Mouse (Mus musculus) heart, embryonic 15.5 days (tissue): Measurements from ENCODE around the gene Pde4dip. TPM values are rescaled to one million over a fixed set of nuclear protein-coding genes. Genes with fewer than 3 reads are reported as not detected.

ENCODE experiments used
- ATAC-seq: fragments of 200-750 bp; cut with Nextera tagmentation; replicated peaks from 2 replicates; pipeline ENCODE4 v1.8.0; 2017; ENCODE audit warnings: low read depth, moderate TSS enrichment; ENCODE audit not compliant: insufficient number of reproducible peaks, insufficient read depth, low FRiP score
- H3K27ac ChIP-seq: fragments of 300-500 bp; sonication (generic); 2 replicates; pipeline ENCODE4 v1.5.1; 2015; ENCODE audit warnings: mild to moderate bottlenecking, inconsistent platforms
- H3K27me3 ChIP-seq: fragments of 300-500 bp; sonication (generic); 2 replicates; pipeline ENCODE4 v1.6.1; 2015; ENCODE audit warnings: inconsistent platforms
- H3K36me3 ChIP-seq: fragments of 300-500 bp; sonication (generic); 2 replicates; pipeline ENCODE4 v1.6.1; 2015; ENCODE audit warnings: mild to moderate bottlenecking, inconsistent platforms
- H3K4me1 ChIP-seq: fragments of 300-500 bp; sonication (generic); replicated peaks from 2 replicates; pipeline ENCODE4 v1.6.1; 2015; ENCODE audit warnings: inconsistent platforms
- H3K4me2 ChIP-seq: fragments of 300-500 bp; sonication (generic); 2 replicates; pipeline ENCODE4 v1.6.1; 2015; ENCODE audit warnings: inconsistent platforms, mild to moderate bottlenecking, moderate library complexity
- H3K4me3 ChIP-seq: fragments of 300-500 bp; sonication (generic); 2 replicates; pipeline ENCODE4 v1.5.1; 2015; ENCODE audit warnings: mild to moderate bottlenecking, inconsistent platforms
- H3K9ac ChIP-seq: fragments of 300-500 bp; sonication (generic); 2 replicates; pipeline ENCODE4 v1.6.1; 2015; ENCODE audit warnings: mild to moderate bottlenecking, inconsistent platforms
- H3K9me3 ChIP-seq: fragments of 300-500 bp; sonication (generic); replicated peaks from 2 replicates; pipeline ENCODE4 v1.6.1; 2016; ENCODE audit warnings: inconsistent platforms
- WGBS: fragments of 180-500 bp; shearing (Covaris S2); methylation state at CpG from one replicate; pipeline ENCODE4 v1.1.7; 2015; ENCODE audit warnings: mixed read lengths; 5-methylcytosine and 5-hydroxymethylcytosine counted together
- polyA plus RNA-seq: library from polyadenylated mRNA; unstranded; fragments of >200 nt; fragmentation: Nextera tagmentation; extraction: Ambion mirVana; gene quantifications from 2 replicates; pipeline ENCODE4 v1.2.1, GENCODE M21; 2015

Pde4dip gene
- polyA plus RNA-seq, 1 experiment from 2014 or later: 99.0 TPM

GRCm38 (mm10) chr3:97800004-97800403 lies 88.5 kb downstream of the Pde4dip start:
- no peak overlapping the region for H3K9ac ChIP-seq
- WGBS: 56% methylated on average over 3 of the region's 3 CpGs
- H3K4me1 ChIP-seq: peaks cover 65% of the 10 kb centered on the region

GRCm38 (mm10) chr3:97799267-97799666 lies 89.2 kb downstream of the Pde4dip start:
- WGBS: 59% methylated on average over 3 of the region's 3 CpGs
- no peak overlapping the region for H3K4me2 ChIP-seq
- ATAC-seq: no peak
- no peak overlapping the region for H3K9ac ChIP-seq
- no peaks in the 10 kb centered on the region for H3K36me3 ChIP-seq
- no peak overlapping the region for H3K4me3 ChIP-seq
- H3K9me3 ChIP-seq: no peaks in the 10 kb centered on the region
- peak overlapping the region; percentile 15 for H3K27ac ChIP-seq
- no peaks in the 10 kb centered on the region for H3K27me3 ChIP-seq
- peaks cover 68% of the 10 kb centered on the region for H3K4me1 ChIP-seq

More at GRCm38 (mm10) chr3:97800004-97800403, 88.5 kb downstream of the Pde4dip start:
- Histone ChIP-seq H3K9me3 (no peaks in the 10 kb centered on the region), H3K27ac (peak overlapping the region; percentile 96), H3K4me2 (no peak overlapping the region), H3K4me3 (no peak overlapping the region), H3K36me3 (no peaks in the 10 kb centered on the region), H3K27me3 (no peaks in the 10 kb centered on the region)
- ATAC-seq: no peak

GRCm38 (mm10) chr3:97797371-97797770 lies 91.1 kb downstream of the Pde4dip start:
- no peaks in the 10 kb centered on the region for H3K27me3 ChIP-seq
- H3K4me1 ChIP-seq: peaks cover 66% of the 10 kb centered on the region
- H3K36me3 ChIP-seq: peaks cover 3% of the 10 kb centered on the region; the same call in 1 of the 2 replicates
- ATAC-seq: no peak
- WGBS: 52% methylated on average over 6 of the region's 6 CpGs
- no peak overlapping the region for H3K4me2 ChIP-seq
- H3K4me3 ChIP-seq: no peak overlapping the region
- H3K27ac ChIP-seq: peak overlapping the region; percentile 47
- H3K9me3 ChIP-seq: no peaks in the 10 kb centered on the region
- no peak overlapping the region for H3K9ac ChIP-seq

- Histone ChIP-seq H3K9me3 (no peaks in the 10 kb centered on the region), H3K27me3 (no peaks in the 10 kb centered on the region), H3K27ac (peak overlapping the region; percentile 87), H3K4me2 (0 out of 2 replicates have a peak overlapping the region, but pooled peaks have one; percentile 6), H3K4me1 (peaks cover 37% of the 10 kb centered on the region), H3K36me3 (peaks cover 27% of the 10 kb centered on the region), H3K4me3 (no peak overlapping the region), H3K9ac (no peak overlapping the region)
- peak; percentile 84 for ATAC-seq
- 40% methylated on average over 8 of the region's 8 CpGs for WGBS
These were observed 94.5 kb downstream of the Pde4dip start for GRCm38 (mm10) chr3:97793995-97794394.

GRCm38 (mm10) chr3:97790150-97790549 lies 98.4 kb downstream of the Pde4dip start:
- Histone ChIP-seq H3K4me2 (no peak overlapping the region), H3K36me3 (peaks cover 27% of the 10 kb centered on the region), H3K27me3 (no peaks in the 10 kb centered on the region), H3K4me3 (no peak overlapping the region), H3K9me3 (no peaks in the 10 kb centered on the region), H3K9ac (no peak overlapping the region), H3K27ac (no peak overlapping the region), H3K4me1 (peaks cover 18% of the 10 kb centered on the region)
- no peak for ATAC-seq
- 80% methylated on average over 1 of the region's 1 CpGs for WGBS

- H3K27me3 ChIP-seq: no peaks in the 10 kb centered on the region
- H3K36me3 ChIP-seq: peaks cover 27% of the 10 kb centered on the region
- no peak overlapping the region for H3K27ac ChIP-seq
- no peak overlapping the region for H3K9ac ChIP-seq
- ATAC-seq: no peak
- H3K4me1 ChIP-seq: peaks cover 15% of the 10 kb centered on the region
- no peak overlapping the region for H3K4me2 ChIP-seq
- H3K9me3 ChIP-seq: no peaks in the 10 kb centered on the region
- H3K4me3 ChIP-seq: no peak overlapping the region
These were observed 99.2 kb downstream of the Pde4dip start for GRCm38 (mm10) chr3:97789317-97789716.

GRCm38 (mm10) chr3:97776195-97776594 lies 112.3 kb downstream of the Pde4dip start:
- H3K9ac ChIP-seq: no peak overlapping the region
- no peak for ATAC-seq
- peaks cover 5% of the 10 kb centered on the region; the same call in 1 of the 2 replicates for H3K4me1 ChIP-seq
- no peak overlapping the region for H3K4me3 ChIP-seq
- H3K27ac ChIP-seq: no peak overlapping the region; the same call in 1 of the 2 replicates
- H3K27me3 ChIP-seq: no peaks in the 10 kb centered on the region
- H3K36me3 ChIP-seq: no peaks in the 10 kb centered on the region
- no peaks in the 10 kb centered on the region for H3K9me3 ChIP-seq
- no peak overlapping the region for H3K4me2 ChIP-seq
- WGBS: 29% methylated on average over 4 of the region's 4 CpGs

- H3K27me3 ChIP-seq: no peaks in the 10 kb centered on the region
- no peak overlapping the region for H3K27ac ChIP-seq
- WGBS: 60% methylated on average over 2 of the region's 2 CpGs
- H3K4me2 ChIP-seq: no peak overlapping the region
- no peak for ATAC-seq
- H3K36me3 ChIP-seq: no peaks in the 10 kb centered on the region
- no peak overlapping the region for H3K9ac ChIP-seq
- H3K9me3 ChIP-seq: no peaks in the 10 kb centered on the region
- peaks cover 5% of the 10 kb centered on the region; the same call in 1 of the 2 replicates for H3K4me1 ChIP-seq
- H3K4me3 ChIP-seq: no peak overlapping the region
These were observed 112.8 kb downstream of the Pde4dip start for GRCm38 (mm10) chr3:97775742-97776141.

- no peaks in the 10 kb centered on the region for H3K27me3 ChIP-seq
- H3K36me3 ChIP-seq: no peaks in the 10 kb centered on the region
- H3K9ac ChIP-seq: no peak overlapping the region
- H3K9me3 ChIP-seq: no peaks in the 10 kb centered on the region
- no peak for ATAC-seq
- H3K4me1 ChIP-seq: peaks cover 5% of the 10 kb centered on the region; the same call in 1 of the 2 replicates
- no peak overlapping the region for H3K4me3 ChIP-seq
- WGBS: 62% methylated on average over 1 of the region's 1 CpGs
- H3K27ac ChIP-seq: no peak overlapping the region
- H3K4me2 ChIP-seq: no peak overlapping the region
These were observed 113.6 kb downstream of the Pde4dip start for GRCm38 (mm10) chr3:97774861-97775260.

- Histone ChIP-seq H3K27me3 (no peaks in the 10 kb centered on the region), H3K9ac (peak overlapping the region; percentile 67), H3K4me3 (peak overlapping the region; percentile 63), H3K9me3 (no peaks in the 10 kb centered on the region), H3K4me2 (peak overlapping the region; percentile 85), H3K36me3 (0 out of 2 replicates have a peak, but pooled peaks cover 3% of the 10 kb centered on the region), H3K4me1 (peaks cover 20% of the 10 kb centered on the region), H3K27ac (peak overlapping the region; percentile 82)
- WGBS: 3% methylated on average over 47 of the region's 47 CpGs
- peak; percentile 96 for ATAC-seq
These were observed 120.4 kb downstream of the Pde4dip start for GRCm38 (mm10) chr3:97767771-97768762.

GRCm38 (mm10) chr3:97767041-97767770 lies 121.3 kb downstream of the Pde4dip start:
- H3K27me3 ChIP-seq: no peaks in the 10 kb centered on the region
- H3K4me1 ChIP-seq: peaks cover 29% of the 10 kb centered on the region
- H3K27ac ChIP-seq: peak overlapping the region; percentile 82
- H3K9ac ChIP-seq: peak overlapping the region; percentile 67
- 8% methylated on average over 40 of the region's 40 CpGs for WGBS
- peak overlapping the region; percentile 85 for H3K4me2 ChIP-seq
- H3K4me3 ChIP-seq: peak overlapping the region; percentile 63
- 0 out of 2 replicates have a peak, but pooled peaks cover 3% of the 10 kb centered on the region for H3K36me3 ChIP-seq
- no peaks in the 10 kb centered on the region for H3K9me3 ChIP-seq
- ATAC-seq: no peak
